Mouse (Mus musculus) inflammation-experienced regulatory T-cells, adult 6 months (primary cell): ENCODE measurements around the gene Mink1. TPM values are rescaled to one million over a fixed set of nuclear protein-coding genes. Genes with fewer than 3 reads are reported as not detected.
A peak's percentile ranks its signal among the peaks of the same experiment; 100 is the strongest.

ENCODE experiments used
- ATAC-seq: one replicate; pipeline ENCODE4 v1.8.0; 2017
- polyA plus RNA-seq, 3 experiments: library from polyadenylated mRNA; unstranded; fragments of 100-300 nt; shearing (Covaris generic); gene quantifications; one replicate each; pipeline ENCODE4 v1.2.1; 2017

Gene Mink1
- polyA plus RNA-seq, 3 experiments from 2014 or later: 6.2 to 11.8 (median 9.2) TPM

DNA sequence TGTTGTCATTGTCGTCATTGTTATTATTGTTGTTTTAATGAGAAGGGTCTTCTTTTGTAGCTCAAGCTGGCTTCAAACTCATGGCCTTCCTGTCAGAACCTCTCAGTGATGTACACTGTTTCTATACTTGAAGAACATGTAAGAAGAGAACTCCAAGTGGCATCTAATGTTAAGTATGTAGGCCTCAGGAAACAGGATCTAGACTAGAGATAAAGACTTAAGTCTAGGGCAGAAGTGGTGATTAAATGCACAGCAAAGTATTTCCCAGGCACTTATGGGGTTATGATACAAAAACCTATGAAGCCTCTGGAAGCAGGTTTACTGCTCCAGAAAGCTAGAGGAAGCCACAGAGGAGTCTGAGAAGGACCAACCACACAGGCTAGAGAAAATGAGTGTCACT is 75.6 kb downstream of the Mink1 start:
- ATAC-seq: no peak

DNA sequence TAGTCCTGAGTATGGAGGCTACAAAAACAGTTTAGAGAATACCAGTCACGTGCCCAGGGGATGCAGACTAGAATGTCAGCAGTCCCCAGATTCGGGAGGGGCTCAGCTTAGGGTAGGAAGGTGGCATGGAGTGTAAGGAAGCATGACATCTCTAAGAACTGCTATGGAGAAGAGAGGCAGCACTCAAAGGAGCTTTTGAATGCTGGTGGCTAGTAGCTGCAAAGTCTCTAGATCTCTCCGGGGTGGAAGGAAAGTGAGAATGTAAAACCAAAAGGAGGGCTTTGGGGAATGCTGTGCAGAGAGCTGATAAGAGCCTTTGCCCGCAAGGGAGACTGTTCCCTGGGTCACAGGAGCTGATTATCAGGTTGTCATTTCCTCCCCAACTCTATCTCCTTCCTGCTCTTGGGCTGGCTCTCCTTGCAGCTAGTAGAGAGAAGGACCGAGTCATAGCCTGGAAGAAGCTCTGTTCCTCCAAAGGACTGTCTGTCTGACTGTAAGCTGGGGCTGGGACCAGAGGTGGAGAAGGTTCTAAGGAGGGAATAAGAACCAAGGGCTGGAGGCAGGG is 76.1 kb downstream of the Mink1 start, which contains the start of gene Gp1ba:
Gene Gp1ba (plus strand): TSS at position 409 of the 565 bp plus-strand sequence.
- ATAC-seq: no peak

DNA sequence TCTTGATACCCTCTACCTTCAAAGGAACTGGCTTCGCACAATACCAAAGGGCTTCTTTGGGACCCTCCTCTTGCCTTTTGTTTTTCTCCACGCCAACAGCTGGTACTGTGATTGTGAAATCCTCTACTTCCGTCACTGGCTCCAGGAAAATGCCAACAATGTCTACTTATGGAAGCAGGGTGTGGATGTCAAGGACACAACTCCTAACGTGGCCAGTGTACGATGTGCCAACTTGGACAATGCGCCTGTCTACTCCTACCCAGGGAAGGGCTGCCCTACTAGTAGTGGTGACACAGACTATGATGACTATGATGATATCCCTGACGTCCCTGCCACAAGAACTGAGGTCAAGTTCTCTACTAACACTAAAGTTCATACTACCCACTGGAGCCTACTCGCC is 77.3 kb downstream of the Mink1 start:
- ATAC-seq: no peak

DNA sequence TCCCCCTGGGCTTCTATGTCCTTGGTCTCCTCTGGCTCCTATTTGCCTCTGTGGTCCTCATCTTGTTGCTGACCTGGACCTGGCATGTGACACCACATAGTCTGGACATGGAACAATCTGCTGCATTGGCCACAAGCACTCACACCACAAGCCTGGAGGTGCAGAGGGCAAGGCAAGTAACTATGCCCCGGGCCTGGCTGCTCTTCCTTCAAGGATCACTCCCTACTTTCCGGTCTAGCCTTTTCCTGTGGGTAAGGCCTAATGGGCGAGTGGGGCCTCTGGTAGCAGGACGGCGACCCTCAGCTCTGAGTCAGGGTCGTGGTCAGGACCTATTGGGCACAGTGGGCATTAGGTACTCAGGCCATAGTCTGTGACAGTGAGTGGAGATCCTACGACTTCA is 78.6 kb downstream of the Mink1 start:
- ATAC-seq: no peak

DNA sequence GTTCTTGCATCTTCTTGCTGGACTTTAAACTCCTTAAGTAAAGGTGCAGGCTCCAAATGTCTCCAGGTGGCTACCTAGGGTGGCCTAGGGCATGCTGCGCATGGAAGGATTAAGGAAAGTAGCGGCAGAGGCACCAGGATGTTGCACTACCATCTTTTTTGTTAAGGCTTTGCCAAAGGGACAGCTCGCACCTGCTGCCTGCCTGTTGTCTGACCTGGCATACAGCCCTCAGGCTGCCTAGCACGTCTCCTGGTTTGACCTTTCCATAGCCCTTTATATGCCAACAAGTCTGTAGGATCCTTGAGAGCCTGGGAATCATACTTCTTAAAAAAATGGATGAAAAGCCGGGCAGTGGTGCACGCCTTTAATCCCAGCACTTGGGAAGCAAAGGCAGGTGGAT is 80.4 kb downstream of the Mink1 start:
- no peak for ATAC-seq

DNA sequence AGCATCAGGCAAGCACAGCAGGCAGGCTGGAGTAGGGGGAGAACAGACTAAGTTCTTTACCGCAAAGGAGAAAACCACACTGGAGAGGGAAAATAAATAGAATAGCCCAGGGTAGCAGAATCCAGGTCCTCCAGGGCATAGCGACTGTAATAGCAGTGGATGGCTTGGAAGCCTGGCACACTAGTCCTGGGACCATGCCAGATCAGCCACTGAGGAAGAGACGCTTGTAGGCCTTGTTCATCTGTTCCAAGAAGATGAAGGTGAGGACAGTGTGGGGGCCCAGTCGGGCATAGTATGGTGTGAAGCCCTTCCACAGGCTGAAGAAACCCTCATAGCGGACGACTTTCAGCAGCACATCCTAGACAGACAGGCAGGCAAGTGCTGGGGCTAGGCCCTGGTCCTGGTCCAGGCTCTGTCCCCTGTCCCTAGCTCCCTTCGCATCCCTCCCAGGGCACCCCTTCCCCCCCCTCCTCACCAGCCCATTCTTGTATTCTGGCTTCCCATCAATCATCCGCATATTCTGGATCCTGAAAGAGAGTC is 82.0 kb downstream of the Mink1 start:
- ATAC-seq: no peak

DNA sequence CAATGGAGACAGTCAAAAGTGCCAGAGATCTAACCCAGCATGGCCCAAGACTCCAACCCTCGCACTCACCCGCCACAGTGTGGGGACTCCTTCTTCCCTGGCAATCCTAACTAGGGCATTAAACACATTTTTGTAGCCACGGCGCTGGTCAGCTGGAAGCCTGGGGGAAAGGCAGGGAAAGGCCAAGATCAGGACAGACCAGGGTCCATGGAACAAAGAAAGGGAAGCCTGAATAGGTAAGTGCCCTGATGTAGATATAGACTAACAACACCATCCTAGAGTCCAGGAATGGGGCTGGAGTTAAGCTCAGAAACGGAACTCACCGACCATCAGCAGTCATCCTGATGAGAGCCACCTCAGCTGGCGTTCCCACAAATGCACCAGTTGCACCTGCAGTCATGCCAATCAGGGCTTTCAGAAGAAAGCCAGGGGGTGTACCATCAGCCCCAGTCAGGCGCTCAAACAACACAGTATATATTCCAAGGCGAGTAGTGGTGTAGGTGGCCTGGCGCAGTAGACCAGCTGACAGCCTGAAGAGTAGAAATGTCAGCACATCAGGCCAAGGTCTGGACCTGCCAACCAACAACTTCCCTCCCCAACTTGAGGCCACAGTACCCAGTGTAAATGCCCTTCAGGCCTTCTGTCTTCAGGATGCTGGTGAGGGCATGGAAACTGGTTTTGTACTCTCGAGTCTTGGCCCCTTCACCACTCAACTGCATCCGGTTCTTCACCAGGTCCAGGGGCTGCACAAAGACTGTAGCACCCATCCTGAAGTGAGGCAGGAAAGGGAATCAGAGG is 83.0 kb downstream of the Mink1 start:
- no peak for ATAC-seq

DNA sequence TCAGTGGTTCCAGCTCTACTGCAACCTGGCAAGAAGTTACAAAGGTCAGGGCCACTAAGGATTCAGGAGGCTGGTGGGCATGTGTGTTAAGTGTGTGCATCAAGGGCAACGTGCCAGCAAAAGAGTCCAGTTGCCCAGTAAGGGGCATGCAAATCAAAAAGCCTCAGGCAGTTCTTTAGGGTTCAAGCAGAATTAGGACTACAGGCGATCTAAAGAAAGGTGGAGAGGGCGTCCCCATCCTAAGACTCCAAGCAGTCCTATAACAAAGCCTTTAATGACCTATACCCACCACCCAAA is 83.5 kb downstream of the Mink1 start:
- ATAC-seq: no peak

DNA sequence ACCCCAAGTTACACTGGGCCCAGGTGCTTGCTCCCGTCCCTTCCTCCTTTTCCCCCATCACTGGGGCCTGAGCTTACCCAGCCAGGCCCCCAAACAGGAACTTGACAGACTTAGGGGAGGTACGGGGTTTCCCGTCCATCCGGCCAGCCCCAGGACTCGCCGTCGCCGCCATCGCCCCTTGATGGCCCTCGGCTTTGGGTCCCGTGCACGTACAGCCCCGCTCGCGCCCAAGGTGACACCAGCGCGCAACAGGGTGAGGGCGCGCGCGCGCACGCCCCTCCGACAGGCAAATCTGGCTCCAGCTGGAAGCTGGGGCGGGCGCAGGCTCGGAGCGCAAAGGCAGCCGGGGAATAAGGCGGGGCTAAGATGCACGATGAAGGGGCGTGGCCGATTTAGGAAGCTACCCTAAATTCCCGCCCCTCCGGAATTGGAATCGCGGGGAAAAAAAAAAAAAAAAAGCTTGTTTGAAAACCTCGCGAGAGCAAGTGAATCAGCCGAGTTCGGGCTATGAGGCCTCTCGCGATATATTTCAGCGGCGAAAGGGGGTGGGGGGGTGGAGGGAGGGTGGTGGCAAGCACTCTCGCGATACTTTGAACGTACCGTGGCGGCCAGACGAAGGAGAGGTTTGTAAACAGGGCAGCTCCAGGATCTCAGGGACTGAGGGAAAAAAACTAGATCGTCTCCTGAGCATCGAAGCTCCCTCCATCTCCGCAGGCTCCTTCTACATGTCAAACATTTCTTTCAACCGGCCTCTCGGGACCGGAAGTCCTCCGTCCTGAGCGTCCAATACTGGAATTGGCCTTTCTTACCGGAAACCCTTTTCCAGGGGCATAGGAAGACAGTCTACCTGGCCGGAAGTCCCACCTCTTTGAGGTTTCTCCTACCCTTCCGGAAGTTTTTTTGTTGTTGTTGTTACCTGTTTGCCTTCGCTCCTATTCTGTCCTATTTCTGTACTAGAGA is 84.3 kb downstream of the Mink1 start, which contains the start of the genes Rnf167 and Slc25a11:
Gene Rnf167 (plus strand): TSS at position 545 of the 960 bp plus-strand sequence.
Gene Slc25a11 (minus strand): TSS at position 789 of the 960 bp plus-strand sequence.
- ATAC-seq: peak; percentile 77

DNA sequence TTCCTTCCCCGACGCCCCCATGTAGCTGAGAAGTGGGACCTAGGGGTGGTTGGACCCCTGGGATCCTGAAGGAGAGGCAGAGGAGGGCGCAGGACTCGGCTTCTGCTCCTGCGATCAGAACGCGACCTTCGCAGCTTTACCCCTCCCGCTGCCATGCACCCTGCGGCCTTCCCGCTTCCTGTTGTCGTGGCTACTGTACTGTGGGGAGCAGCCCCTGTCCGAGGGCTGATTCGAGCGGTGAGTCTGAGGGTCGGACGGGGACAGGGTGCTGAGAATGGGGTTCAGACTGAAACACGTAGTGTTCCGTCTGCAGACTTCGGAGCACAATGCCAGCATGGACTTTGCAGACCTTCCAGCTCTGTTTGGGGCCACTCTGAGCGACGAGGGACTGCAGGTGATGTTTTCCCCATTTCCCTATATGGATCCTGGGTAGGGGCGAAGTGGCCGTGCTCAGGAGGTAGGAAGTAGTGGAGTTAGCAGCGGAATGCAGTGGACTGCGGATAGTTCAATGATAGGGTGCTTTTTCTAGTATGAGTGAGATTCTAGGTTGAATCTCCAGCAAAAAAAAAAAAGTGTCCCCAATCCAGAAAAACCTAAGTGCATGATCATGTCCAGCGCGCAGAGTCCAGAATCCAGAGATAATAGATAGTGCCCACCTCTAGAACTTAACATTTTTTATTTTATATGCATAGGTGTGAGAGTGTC is 85.2 kb downstream of the Mink1 start:
- ATAC-seq: no peak

DNA sequence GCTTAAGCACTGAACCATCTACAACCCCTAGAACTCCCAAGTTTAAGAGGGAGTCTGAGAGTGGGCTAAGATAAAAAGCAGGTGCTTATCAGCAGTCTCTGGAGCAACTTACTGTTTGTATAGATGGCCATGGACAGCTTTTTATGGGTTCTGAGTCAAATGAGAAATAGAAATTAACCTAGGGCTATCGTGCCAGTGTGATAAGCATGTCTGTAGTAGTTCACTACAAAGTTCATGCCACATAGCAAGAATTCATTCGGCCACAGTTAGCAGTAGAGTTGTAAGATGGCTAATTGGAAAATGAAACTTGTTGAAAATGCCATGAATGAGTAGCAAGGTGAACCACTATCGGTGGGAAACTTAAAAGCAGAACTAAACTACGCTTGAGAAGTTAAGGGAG is 85.8 kb downstream of the Mink1 start:
- ATAC-seq: no peak

DNA sequence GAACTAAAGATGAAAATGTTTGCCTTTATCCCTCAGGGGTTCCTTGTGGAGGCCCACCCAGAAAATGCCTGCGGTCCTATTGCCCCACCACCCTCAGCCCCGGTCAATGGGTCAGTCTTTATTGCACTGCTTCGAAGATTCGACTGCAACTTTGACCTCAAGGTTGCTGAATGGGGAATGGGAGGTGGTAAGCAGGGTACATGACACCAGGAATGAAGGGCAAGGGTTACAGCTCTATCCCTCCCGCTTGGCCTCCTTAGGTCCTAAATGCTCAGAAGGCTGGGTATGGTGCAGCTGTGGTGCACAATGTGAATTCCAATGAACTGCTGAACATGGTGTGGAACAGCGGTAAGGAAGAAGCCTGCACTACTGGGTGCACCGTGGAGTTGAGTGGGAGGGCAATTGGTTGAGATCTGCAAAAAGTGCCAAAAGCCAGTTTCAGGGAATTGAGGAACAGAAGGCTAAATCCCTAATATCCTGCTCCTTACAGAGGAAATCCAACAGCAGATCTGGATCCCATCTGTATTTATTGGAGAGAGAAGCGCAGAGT is 86.6 kb downstream of the Mink1 start:
- ATAC-seq: no peak

DNA sequence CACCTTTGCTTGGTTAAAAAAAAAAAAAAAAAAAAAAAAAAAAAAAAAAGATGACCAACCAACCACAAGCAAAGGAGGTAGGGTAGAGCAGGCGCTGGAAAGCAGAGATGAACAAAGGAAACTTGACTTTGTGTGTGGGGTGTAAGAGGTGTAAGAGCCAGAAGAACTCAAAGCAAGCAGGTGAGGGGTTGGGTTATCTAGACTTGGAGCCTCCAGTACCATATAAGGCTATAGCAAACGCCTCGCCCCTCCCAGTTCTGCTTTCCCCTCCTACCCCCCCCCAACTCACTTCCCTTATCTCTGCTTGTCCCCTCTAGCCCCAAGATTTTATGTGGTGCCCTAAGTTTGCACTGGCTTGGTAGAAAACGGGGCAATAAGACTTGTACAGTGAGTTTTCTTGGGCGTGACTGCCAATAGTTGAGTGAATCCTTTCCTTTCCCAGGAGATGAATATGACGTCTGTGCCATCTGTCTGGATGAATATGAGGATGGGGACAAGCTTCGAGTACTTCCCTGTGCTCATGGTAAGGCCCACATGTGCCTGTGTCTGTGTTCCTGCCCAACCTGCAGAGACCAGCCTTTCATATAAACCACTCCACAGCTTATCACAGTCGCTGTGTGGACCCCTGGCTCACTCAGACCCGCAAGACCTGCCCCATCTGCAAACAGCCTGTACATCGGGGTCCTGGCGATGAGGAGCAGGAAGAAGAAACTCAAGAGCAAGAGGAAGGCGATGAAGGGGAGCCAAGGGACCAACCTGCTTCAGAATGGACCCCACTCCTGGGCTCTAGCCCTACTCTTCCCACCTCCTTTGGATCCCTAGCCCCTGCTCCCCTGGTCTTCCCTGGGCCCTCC is 87.9 kb downstream of the Mink1 start:
- ATAC-seq: peak; percentile 49

DNA sequence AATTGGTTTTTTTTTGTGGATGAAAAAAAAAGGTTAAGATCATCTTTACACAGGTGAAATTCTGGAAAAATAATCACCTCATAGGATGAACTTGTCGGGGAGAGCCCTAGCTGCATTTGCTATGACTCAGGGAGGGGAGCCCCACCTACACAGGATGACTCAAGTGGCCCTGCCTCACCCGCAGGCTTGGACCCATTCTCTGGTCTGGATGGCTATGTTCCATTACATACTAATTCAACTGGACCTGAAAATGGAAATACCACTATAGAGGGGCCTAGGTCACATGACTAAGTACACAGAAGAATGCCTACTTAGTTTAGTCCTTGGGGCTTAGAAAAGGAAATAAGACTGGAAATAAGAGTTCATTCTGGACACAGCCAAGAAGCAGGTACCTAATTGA is 88.7 kb downstream of the Mink1 start:
- ATAC-seq: no peak

DNA sequence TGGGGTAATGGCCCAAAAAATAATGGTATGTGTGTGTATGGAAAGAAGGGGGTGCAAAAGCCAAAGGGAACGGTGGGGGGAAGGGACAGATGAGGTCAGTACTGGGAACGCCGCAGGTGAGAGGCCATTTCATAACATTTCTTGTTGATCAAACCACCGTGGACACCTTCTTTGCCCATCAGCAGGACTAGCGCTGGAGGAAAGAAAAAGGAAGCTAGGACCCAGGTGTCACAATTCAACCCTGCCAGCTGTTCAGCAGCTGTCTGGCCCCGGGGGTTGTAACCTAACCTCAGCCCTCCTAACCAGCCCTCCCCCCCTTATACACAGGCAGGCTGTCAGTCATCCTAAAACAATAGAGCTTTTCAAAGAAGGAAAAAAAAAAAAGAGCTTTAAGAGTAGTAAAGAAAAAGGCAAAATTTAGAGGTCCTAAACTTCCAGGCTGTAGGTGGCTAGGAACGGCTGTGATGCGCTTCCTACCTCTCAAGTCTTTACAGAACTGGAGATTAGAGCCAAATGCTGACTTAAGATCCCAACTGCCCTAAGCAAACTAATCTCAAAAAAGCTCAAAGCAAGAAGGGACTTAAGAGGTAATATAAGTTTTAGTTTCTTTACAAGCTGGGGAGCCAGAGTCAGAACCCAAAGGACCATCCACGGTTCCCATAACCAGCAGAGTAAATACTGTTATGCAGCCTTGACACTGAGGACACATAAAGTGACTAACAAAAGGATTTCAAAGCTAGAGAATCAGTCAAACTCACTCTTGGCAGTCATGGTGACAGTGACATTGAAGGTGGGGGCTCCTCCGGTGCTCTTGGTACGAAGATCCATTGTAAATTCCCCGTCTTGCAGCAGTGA is 89.6 kb downstream of the Mink1 start:
- ATAC-seq: no peak

DNA sequence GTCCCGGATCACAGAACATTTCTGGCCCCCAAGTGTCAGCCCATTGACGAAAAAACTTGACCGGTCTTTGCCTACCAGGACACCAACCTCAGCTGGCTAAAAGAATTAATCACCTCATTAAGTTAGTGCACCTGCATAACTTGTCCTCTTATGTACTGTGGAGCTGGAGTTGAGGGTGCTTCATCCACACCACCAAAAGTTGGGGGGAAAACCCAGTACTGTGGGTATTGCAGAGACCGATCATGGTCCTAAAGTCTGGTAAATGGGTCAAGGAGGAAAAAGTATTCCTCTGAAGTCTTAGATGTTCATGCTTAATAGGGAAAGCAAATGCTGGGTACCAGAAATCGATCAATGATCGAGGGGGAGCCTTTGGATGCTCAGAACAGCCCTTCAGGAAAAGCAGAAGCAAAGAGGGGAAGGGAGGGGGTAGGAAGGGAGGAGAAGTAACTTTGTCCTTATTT is 90.2 kb downstream of the Mink1 start:
- no peak for ATAC-seq

DNA sequence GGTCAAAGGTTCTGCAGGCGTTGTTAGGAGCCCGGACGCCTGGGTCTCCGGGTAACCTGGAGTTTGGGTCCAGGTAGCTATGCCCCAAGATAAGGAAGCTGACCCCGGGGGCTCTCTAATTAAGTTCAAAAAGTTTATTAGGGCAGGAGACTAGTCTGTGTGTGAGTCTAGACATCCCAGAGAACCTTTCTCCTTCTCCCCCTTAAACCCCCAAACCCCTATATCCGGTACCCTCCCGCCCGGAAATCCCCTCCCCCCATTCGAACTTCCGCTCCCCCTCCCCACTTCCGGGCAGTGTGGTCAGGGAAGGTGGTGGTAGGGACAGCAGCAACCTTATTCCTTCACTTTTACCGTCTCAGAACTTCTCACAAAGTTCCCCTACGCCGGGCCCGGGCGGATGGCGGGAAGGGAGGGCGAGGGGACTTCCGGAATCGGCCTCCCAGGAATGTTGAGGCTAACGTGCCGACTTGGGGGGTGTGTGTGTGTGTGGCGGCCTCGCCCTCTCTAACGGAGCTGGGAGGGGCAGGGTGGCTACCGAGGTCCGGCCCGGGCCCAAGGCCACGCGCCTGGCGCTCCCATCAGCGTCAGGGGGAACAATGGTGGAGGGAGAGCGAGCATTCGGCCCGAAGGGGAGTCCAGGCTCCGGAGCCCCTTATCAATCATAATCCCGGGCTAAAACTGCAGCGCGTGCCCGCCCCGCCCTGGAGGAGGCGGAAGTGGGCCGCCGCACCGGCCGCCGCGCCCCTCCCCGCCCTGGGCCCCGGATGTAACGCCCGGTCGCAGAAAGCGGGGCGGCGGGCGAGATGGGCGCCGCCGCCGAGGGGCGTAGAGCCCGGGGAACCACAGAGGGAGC is 90.9 kb downstream of the Mink1 start:
- no peak for ATAC-seq

DNA sequence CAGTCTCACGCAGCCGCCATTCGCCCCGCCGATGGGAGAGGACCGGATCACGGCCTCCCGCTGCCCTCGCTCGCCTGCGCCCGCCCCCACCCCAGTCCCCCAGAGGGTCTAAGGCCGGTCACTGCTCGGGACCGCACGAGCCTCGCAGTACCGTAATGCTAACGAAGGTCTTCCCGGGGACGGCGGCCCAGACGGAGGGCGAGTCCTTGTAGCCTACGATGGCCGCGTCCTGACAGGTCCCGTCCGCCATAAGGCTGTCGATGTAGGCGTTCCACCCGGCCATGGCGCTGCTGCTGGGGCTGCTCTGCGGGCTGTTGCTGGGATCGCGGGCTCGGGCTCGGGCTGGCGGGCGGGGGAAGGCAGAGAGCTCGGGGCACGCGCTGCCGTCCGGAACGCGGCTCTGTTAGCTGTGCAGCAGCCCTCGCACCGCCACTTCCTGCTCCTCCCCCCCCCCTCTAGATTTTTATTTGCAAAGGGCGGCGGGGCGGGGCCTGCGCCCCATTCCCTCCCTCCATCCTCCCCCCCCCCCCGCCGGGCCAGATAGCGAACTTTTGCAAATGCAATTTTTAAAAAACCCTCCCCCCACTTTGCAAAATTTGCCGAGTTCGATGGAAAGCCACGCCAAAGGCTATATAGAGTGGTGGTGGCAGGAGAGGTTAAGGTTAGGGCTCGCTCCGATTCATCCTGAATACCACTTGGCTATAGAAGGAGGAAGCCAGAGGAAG is 91.7 kb downstream of the Mink1 start, which contains the start of gene Pfn1:
Gene Pfn1 (minus strand): TSS at position 447 of the 725 bp plus-strand sequence.
- peak; percentile 45 for ATAC-seq
